Mouse (Mus musculus): Measurements from ENCODE around the gene Foxn1.

- TF ChIP-seq GATA1 (IDR thresholded peaks at IDR 0.05; ENCODE audit: borderline replicate concordance, low read length) (no peak), FLI1 (IDR thresholded peaks at IDR 0.05; ENCODE audit: low read length) (no peak)
Observed at GRCm38 (mm10) chr11:78333992-78334391, 52.4 kb downstream of the Foxn1 start.
